Mouse (Mus musculus) natural killer cell, adult 2 months (primary cell): ENCODE measurements around the gene Bcl11b.

Experiments used
- DNase-seq, 2 experiments: peaks; one replicate each; pipeline ENCODE4 v3.0.0; 2022; ENCODE audit warnings: low spot score in 2 of 2

Bcl11b gene

DNA sequence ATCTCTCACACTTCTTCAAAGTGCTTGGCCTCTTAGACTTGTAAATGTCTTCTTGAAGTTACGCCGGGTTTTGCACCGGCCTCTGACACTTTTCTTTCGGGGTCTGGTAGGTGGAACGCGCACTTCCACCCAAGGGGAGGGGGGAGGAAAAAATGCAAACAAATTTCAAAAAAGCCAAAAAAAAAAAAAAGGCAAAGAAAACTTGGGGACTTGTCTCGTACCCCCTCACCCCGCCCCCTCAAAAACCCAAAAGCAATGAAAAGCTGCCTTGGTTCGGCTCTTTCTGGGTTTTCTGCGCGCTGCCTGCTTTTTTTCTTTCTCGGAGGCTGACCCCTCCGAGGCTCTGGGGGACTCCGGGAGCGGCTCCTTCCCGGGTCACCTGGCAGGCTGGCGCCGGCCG is at the start of gene Bcl11b:
TSS of gene Bcl11b (minus strand) at position 120 of the 400 bp plus-strand sequence.
- DNase-seq, result no peak

DNA sequence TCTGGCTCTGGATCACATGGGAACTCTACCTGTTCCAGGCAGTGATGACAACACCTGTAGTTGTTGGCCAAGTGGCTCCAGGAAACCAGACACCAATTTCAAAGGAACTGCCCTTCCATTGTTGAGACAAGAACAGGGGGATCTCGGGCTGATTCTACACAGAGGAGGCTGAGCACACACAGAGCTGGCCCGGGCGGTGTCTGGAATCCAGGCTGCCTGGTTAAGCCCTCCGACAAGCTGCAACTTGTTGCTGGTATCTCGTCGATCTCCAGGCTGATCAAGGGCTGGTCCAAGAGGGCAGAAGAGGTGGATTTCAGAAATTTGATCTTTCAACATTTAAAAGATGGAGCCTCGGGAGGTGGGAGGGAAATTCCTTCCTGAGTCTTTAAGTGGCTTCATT is 47.6 kb upstream of the Bcl11b start:
- DNase-seq, result no peak

DNA sequence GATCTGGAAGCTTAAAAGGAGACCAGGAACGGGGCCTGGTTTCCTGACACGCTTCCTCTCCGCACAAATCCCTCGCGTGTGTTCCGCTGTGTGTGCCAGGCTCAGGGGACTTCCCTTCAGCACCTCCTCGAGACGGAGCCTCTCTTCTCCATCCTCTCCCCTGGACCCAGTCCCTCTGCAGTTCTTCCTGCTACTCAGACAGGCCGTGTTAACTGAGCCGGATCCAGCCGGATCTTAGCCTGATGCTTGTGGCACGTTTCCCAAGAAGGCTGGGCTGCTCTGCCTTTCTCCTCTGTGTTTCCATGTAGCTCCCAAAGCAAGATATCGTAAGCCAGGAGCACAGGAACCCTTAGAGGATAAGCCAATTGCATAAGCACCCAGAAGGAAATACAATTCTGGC is 46.2 kb upstream of the Bcl11b start:
- no peak for DNase-seq

DNA sequence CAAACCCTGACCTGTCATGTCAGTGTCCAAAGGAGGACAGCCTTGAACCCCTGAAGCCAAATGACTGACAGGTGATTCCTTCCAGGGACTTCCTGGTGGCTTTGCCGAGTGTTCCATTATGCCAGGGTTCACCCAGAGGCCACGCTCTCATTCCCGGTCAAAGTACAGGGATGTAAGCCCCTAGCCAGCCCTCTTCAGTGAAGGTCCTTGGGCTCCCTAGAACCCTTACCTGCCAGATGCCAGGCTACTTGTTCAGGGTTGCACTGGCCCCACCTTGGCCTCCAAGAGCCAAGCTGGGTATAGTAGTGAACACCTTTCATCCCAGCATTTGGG is 38.8 kb upstream of the Bcl11b start:
- no peak for DNase-seq

DNA sequence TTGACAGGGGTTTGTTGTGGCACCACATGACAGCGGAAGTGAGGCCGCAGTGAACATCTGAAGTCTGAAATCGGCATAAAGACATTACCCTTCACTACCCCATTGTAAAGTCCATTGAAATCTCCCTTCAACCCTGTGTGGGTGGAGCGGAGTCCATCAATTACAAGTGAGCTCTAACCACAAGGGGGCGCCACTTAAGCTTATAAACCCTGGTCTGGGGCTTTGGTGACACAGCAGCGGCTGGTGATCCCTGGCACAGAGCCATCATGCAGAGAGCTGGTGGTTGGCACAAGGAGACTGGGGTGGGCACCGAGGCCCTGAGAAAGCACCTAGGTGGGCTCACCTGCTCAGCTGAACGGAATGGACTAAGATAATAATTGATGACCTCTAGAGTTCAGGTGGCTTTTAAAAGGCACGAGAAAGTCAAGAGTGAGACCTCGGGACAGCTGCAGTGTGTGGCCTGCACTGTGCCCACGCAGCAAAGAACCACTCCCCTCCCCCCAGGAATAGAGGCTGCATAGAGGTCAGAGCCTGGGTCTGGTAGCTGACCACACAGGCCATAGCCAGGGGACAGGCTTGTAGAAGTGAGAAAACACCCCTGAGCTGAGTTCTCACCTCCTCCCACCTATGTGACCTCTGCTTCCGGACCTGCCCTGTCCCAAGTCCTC is 38.3 kb upstream of the Bcl11b start:
- DNase-seq, result peak; percentile 83 to 91

DNA sequence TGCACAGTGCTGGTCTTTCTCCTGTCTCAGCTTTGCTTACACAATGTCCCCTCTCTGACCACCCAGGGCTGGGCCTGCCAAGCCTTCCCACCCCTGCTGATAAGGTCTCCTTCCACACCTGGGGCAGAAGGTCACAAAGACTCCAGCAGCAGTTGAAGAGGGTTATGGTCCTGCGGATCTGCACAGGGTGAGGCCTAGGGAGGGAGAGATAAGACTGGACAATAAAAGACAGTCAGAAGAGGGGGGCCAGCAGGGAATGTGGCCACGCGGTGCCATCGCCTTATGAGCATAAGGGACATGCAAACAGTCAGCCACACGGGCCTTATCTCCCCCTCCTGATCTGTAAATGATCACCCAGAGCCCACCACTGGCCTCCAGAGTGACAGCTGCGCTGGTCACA is 34.0 kb upstream of the Bcl11b start:
- no peak for DNase-seq

DNA sequence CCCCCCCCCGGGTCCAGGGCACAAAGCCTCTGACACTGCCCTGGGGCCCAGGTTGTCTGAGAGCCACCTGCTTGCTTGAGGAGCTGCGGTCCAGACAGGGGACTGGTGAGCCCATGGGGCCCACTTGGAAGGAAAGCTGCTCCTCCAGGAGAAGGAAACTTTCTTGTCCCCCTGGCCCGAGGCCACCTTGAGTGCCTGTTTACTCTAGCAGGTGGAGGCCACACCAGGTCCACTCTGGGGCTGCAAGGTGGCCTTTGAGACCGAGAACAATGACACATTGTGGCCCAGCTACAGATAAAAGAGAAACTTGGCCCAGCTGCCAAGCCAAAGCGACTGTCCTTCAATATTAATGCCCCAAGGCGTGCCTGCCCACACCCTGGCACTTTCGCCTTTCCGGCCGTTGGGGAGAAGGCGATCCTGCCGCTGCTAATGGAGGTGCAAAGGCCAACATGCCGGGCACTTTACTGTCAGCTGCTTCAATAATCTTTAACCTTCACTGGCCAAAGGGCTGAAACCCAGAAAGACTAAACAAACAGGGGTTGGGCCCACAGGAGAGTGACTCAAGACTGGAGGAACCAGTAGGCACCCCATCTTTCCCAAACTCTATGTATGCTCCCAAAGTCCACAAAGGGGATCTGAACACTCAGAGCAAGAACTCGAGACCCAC is 32.1 kb upstream of the Bcl11b start:
- DNase-seq, result no peak

DNA sequence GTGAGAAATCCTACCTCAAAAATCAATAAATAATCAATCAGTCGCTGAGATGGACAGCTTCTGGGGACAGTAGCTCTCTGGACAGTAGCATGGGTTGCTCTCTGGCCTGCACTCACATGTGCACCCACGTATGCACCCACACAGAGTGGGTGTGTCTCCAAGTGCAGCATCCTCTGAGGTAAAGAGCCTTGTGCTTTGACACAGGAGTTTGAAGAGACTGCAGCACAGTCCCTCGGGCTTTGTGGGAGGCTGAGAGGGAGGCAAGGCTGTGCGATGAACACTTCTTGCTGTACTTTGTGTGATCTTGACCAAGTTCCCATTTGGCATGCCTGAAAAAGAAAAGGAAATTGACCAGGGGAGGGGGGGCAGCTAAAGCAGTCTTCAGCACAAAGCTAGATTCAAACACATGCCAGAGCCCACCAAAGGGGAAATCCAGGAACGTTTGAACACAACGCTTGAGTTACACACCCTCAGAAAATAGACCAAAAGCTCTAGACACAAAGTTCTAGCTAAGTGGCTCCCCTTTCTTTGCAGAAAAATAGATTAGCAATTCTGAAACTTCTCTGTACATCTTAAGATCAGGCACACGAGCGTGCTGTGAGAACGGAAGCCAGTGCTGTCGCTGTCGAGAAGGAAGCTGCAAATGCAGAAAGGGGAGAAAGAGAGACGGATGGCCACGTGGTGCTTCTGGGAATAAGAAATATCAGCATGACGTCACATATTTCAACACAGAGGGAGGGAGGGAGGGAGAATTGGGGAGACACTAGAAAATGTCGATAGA is 19.6 kb upstream of the Bcl11b start:
- DNase-seq, result no peak

DNA sequence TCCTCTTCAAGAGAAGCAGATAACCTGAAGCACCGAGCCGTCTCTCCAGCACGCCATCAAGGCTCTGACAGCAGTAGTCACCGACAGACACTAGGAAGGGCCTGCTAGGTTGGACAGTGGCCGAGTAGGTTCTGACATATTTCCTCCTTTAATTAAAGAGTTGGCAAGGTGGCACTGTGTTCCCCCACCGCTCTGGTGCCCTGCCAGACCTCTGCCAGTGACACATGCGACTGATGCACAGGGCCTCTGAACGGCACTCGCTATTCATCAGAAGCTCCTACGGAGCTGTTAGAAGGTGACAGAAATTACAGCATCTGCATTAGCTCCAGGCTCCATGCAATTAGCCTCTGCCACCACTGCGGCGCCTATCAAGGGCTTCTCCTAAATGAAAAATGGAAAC is 8.6 kb upstream of the Bcl11b start:
- DNase-seq, result no peak

DNA sequence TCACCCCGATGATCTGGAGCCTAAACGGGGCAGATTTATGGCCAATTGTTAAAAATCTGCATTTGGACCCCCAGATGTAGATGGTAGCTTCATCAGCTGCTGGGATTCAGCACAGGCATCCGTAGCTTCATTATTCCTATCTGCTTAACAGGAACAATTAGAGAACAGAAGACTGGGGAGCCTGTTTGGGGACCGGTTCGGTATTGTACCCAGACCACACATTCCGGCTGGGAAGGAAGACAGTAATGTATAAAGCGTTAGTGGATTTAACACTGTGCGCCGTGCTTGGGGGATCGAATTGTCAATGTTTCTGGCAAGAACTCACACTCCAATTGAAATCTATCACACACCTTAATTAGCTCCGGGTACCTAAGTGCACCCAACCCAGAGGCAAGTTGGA is 6.9 kb upstream of the Bcl11b start:
- no peak for DNase-seq

DNA sequence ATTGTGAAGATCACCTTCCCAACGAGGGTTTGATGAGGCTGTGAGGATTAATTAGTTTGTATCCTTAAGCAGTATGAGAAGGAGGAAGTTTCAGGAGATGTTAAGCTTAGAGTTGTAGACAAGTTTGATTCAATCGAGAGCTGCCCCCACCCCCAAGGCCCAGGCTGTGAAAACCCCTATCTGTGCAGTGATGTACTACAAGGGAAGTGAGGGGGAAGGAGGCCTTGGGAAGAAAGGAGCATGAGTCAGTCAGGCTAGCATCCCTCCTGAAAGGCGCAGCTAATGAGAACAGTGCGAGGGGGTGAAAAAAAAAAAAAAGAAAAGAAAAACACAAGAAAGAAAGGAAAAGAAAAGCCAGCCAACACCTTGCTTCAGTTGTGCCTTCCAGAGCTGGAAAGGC is 5.8 kb upstream of the Bcl11b start:
- DNase-seq, result no peak

DNA sequence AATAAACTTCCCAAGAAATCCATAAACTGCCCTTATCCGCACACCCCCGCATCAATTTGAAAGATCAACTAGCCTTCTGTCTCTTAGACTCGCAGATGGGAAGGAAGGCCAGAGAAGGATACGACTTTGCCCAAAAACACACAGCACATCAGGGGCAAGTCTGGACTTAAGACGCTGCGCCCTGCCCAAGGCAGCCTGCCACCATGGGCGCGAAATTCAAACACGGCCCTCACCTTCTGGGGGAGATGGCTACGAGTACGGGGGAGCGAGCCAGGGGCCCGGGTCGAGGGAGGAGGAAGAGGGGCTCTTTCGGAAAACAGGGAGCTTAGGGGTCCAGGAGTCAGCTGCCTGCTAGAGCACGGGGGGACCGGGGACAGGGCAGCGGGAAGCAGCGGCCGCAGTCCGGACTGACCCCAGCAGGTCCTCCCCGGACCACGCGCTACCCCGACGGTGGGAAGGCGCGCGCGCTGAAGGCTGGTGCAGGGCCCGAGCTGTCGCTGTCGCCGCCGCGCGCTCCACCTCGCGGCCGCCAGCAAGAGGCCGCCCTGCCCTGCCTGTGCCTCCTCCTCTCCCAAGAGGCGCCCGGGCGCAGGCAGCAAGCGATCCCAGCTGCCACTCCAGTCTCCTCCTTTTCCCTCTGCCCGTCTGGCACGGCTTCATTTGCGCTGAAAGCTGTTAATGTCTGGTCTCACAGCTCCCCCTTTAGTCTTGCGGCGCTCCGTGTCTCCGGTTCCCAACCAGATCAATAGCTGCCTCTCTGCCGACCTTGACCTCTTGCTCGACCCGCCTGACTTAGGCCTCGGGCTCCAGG is 2.6 kb upstream of the Bcl11b start:
- DNase-seq, result no peak

DNA sequence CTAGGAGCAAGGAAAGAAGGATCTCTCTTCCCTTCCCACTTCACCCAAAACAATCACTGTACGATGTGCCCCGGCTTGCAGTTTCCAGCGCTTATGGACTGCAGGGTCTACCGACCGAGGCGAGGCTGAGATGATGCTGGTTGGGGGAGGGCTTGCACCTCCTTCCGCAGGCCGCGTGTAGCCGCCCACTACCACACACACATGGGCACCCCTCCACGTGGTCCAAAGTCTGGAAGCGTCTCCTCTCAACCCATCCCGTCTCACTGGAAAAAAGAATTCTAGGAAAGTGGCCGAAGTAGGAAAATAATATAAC is 2.0 kb upstream of the Bcl11b start:
- DNase-seq, result no peak

DNA sequence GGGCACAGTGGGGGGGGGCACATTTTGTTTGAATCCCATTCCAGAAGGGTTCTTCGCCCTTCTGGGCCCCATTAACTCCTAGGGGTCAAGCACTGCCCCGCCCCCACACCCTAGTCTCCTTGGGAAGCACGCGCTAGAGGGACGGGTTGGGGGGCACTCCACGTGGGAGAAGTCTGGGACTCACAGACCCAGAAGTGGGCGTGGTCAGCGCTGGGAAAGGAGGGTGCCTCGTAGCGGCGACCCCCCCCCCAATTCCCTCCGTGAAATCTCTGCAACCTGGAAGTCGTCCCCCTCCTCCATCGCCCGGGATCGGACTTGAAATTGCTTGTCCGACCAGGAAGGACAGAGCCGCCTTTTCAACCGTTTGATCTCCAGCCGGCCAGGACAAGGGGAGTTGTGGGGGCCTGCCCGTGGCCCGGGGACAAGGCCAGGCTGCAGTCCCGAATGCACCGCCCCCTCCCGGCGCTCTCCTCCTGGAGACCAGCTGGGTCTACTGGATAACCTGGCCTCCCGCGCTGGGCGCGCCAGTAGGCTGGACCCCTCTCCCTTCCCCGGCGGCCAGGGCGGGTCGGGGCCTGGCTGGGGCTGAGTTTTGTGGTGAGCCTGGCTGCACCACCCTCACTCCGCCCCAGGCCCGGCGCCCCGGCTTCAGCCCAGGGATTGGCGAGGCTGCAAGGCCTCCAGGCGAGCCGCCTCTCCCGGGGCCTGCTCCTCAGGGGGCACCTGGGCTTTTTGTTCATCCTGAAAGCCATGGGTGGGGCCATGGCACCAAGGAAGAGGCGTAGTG is 1.5 kb upstream of the Bcl11b start:
- no peak for DNase-seq

DNA sequence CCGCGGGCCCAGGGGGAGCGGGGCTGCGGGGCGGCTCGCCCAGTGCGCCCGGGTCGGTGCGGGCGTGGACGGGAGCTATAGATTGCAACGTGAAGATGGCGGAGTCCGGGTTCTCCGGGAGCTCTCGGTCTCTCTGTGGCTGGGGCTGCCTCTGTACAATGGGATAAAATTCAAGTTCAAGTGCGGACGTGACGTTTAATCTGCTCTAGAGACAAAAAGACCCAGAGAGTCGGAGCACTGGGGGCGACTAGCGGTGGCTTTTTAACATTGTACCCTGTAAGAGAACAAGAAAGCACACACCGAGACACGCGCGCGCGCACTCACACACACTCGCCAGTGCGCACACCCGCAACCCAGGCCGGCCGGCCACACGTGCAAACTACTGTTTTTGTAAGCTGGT is 526 bp upstream of the Bcl11b start:
- DNase-seq, result peak; percentile 64 to 69

DNA sequence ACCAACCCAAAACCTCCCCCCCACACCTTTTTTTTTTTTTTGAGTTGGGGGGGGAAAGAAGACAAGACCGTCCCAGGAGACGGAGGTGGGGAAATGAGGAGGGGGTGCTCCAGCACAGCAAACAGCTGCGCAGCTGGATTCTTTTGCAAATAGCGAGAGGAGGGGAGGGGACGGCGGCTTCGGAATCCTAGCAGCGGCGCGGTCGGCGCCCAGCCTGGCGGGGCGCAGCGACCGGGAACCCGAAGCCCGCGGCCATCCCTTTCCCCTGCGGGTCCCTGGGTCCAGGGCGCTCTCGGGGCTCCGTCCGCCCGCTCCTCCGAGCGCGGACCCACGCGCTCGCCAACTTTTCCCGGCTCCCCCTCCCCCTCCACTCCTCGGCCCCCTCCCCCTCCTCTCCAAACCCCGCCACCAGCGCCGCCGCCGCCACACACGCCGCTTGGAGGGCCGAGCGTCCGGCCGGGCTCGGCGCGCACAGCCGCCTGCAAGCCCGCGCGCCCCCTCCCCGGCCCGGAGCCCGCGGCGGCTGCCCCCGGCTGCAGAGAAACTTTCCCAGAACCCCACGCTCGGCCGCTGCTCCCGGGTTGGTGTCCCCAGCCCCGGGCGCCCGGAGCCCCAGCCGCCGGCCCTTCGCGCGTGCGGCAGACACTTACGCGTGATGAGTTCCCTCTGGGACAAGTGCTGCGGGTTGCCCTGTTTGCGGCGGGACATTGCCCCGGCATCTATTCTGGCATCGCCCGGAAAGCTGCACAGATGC is 789 bp downstream of the Bcl11b start:
- DNase-seq, result no peak

DNA sequence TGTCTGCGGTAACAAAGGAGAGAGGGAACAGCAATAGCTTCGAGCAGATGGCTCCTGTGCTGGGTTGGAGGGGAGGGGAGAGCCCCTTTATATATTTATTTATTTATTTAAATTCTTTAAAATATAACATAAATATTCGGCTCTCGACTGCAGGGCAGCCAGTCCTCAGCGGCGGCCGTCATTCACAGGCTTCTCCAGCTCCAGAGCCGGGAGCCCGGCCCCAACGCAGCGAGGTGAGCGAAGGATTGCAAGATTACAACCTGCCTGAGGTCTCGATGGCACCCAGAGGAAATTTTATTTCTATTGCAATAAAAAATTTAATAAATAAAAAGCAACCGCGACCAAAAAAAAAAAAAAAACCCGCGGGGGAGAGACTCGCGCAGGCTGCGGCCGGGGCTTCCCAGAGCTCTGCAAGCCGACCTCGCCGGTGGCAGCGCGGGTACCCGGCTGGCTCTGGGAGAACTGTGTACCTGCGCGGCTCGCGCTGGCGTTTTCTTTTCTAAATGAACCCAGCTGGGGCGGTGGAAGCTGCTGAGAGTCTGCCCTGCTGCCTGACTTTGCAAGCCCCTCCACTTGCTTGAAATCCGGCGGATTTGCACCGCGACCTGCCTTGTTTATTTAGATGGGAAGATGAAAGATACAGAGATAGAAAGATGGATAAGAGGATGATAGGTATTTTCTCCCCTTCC is 1.6 kb downstream of the Bcl11b start:
- no peak for DNase-seq

DNA sequence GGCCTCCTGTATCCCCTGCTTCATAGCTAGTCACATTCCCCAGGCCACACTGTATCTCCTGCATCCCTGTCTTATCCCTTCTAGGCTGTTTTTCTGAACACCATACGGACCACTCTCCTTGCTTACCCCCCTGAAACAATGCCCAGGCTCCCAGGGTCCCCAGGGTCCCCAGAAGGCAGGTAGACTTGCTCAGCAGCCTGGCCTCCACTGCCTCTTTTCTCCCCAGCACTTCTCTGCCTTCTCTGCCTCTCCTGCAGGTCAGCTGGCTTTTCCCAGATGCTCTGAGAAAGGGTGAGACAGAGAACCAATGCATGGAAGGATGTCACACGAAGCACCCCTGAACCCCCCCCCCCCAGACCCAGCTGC is 2.7 kb downstream of the Bcl11b start:
- no peak for DNase-seq

DNA sequence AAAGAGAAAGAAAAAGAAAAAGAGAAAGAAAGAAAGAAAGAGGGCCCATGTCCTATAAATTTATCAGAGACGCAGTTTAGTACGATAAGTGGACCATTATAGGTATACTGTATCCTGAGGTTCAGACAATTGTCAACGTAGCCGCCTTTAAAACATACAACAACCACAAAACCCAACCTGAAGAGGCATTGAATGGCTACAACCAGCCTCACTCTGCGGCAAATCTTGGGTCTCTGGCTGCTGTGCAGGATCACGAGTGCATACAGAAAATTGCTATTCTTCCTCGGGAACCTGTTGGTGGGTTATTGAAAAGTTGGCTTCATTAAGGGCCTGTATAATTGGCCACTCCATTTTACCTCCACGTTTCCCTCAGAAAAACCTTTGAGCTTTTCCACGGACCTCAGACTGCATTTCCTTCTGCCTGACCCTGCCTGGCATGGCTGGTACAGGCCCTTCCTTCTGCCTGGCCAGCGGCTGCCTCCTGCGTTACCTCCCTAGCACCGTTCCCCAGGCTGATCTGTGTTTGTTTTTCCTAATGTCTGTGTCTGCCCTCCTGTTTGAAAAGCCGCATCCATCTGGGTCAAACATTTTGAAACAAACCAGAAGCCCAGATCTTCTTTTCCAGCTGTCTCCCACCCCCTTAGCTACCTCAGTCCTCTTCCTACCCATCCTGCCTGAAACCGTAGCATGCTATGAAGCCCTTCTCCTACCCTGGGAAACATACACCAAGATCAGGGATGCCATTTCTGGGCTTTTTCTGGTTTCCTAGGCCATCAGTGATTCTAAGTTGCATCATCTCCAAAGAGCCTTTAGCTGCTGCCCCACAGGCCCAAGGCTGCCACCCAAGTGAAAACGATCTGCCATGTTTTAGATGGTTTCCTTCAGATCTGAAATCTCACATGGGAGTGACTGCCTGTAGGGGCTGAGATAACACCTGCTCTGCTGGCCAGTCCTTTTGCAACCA is 3.4 kb downstream of the Bcl11b start:
- DNase-seq, result no peak
